ENCODE assay signal across 15 mouse cellular contexts in the genomic region with DNA sequence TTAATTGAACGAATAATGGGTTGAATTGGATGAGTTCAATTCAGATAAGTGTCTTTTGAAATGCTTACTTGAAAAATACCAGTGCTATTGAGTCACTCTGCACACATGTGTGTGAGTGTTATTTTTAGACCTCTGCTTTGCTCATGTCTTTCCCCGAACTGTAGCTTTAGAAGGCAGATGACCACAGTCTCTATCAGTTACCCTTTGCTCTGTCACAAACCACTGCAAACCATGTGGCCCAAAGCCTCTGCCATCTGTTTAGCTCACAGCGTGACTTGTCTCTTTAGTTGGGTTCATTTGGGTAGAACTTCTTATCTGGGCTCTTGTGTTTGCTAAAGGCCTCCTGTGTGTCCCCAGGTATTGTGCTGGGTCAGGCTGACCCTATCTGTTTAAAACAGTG. TPM values are rescaled to one million over a fixed set of nuclear protein-coding genes. Genes with fewer than 3 reads are reported as not detected.
A peak's percentile ranks its signal among the peaks of the same experiment; 100 is the strongest.
DNase-seq lines count a peak whose midpoint lies in the region; ATAC-seq and TF ChIP-seq lines count a peak whose summit lies in the region.
"Had no signal": no experiment of that assay in that cellular context is flagged by ENCODE, and none has a peak within 500 bp of the region (broad histone marks: within the 10 kb centered on the region; RNA-seq: fewer than 3 reads in every experiment).

No protein-coding gene starts in this region.

- dilution Hi-C loops in CH12.LX (cut with MboI; ENCODE audit: extremely low pct_ligation_motif_present, extremely low pct_unique_long_range_greater_than_20kb, low sequenced_read_pairs) = no loop called here

- H3K9ac ChIP-seq in CH12.LX (ENCODE audit: insufficient read depth, low read depth) = peak overlapping the region; percentile 5; the same call in 1 of the 2 replicates
- H3K9ac ChIP-seq in heart, embryonic 13.5 days = no peak overlapping the region
- H3K9ac ChIP-seq in liver, embryonic 16.5 days (ENCODE audit: low read depth, low read length) = no peak overlapping the region
- H3K9ac ChIP-seq: hindbrain, embryonic 15.5 days; kidney, embryonic 15.5 days; limb, embryonic 13.5 days had no signal

- no peak for ATAC-seq in heart, embryonic 13.5 days (ENCODE audit: extremely low read depth, insufficient number of reproducible peaks, low FRiP score, low TSS enrichment)
- peak; percentile 62 for ATAC-seq in liver, embryonic 16.5 days (ENCODE audit: low read depth)

- H3K27me3 ChIP-seq in CH12.LX (replicated peaks) = no peaks in the 10 kb centered on the region
- H3K27me3 ChIP-seq in heart, embryonic 13.5 days (replicated peaks) = no peaks in the 10 kb centered on the region
- no peaks in the 10 kb centered on the region for H3K27me3 ChIP-seq in liver, embryonic 16.5 days (ENCODE audit: control insufficient read depth, insufficient read depth, low read depth, low read length)
- H3K27me3 ChIP-seq: hindbrain, embryonic 15.5 days; kidney, embryonic 15.5 days; limb, embryonic 13.5 days had no signal

- peak; percentile 10 for DNase-seq in adrenal gland, adult 2 months
- no peak for DNase-seq in adrenal gland, postnatal 36 days
- DNase-seq in CH12.LX (ENCODE audit: extremely low read depth) = peak; percentile 58
- DNase-seq in adrenal gland, postnatal 10 days = no peak
- no peak for DNase-seq in thymus, postnatal 4 days
- DNase-seq in kidney, postnatal 25 days = no peak
- DNase-seq: cerebellum, adult 11-12 months had no signal

- no peak for TF ChIP-seq CTCF in CH12.LX (conservative IDR thresholded peaks at IDR 0.05 in 1 of 2, IDR thresholded peaks at IDR 0.05 in 1 of 2; ENCODE audit: low read depth in 2 of 2, low read length in 2 of 2)

- no peak for TF ChIP-seq POLR2A in CH12.LX (IDR thresholded peaks at IDR 0.05; ENCODE audit: low read depth, low read length)

- no peak for TF ChIP-seq RAD21 in CH12.LX (IDR thresholded peaks at IDR 0.05; ENCODE audit: low read depth, low read length)

- H3K36me3 ChIP-seq in CH12.LX (replicated peaks in 1 of 2; ENCODE audit: control insufficient read depth in 1 of 2, insufficient read depth in 1 of 2, low read length in 1 of 2) = peaks cover 11 to 53% of the 10 kb centered on the region in 2 experiments
- H3K36me3 ChIP-seq in heart, embryonic 13.5 days = peaks cover 39% of the 10 kb centered on the region
- peaks cover 7% of the 10 kb centered on the region; the same call in 1 of the 2 replicates for H3K36me3 ChIP-seq in liver, embryonic 16.5 days (ENCODE audit: control insufficient read depth, insufficient read depth)

- no peak overlapping the region for H3K27ac ChIP-seq in CH12.LX (ENCODE audit: insufficient read depth, low read depth)
- H3K27ac ChIP-seq in heart, embryonic 13.5 days (replicated peaks) = peak overlapping the region; percentile 75
- no peak overlapping the region for H3K27ac ChIP-seq in liver, embryonic 16.5 days (ENCODE audit: low read length)
- H3K27ac ChIP-seq: hindbrain, embryonic 15.5 days; kidney, embryonic 15.5 days; limb, embryonic 13.5 days had no signal

- no peaks in the 10 kb centered on the region for H3K9me3 ChIP-seq in CH12.LX (replicated peaks; ENCODE audit: low read length)
- no peaks in the 10 kb centered on the region for H3K9me3 ChIP-seq in heart, embryonic 13.5 days
- H3K9me3 ChIP-seq in liver, embryonic 16.5 days (replicated peaks; ENCODE audit: control insufficient read depth, low read length) = no peaks in the 10 kb centered on the region
- H3K9me3 ChIP-seq: hindbrain, embryonic 15.5 days; kidney, embryonic 15.5 days; limb, embryonic 13.5 days had no signal

- TF ChIP-seq EP300 in CH12.LX (IDR thresholded peaks at IDR 0.05; ENCODE audit: low read length) = no peak

- no peak overlapping the region for H3K4me3 ChIP-seq in CH12.LX (replicated peaks in 1 of 3; ENCODE audit: low read depth in 2 of 3, low read length in 2 of 3, poor library complexity in 1 of 3)
- no peak overlapping the region for H3K4me3 ChIP-seq in heart, embryonic 13.5 days
- H3K4me3 ChIP-seq in liver, embryonic 16.5 days (ENCODE audit: low read depth, low read length) = no peak overlapping the region
- H3K4me3 ChIP-seq: erythroblast, embryonic 14.5 days; hindbrain, embryonic 15.5 days; kidney, embryonic 15.5 days; limb, embryonic 13.5 days had no signal

- WGBS in heart, embryonic 13.5 days = 18% methylated on average over 3 of the region's 3 CpGs
- 43% methylated on average over 3 of the region's 3 CpGs for WGBS in liver, embryonic 16.5 days (ENCODE audit: insufficient replicate concordance)

- no peaks in the 10 kb centered on the region for H3K79me2 ChIP-seq in CH12.LX (replicated peaks; ENCODE audit: control insufficient read depth, extremely low read depth, insufficient read depth, poor library complexity, severe bottlenecking)

- in situ Hi-C loops in CH12.LX (cut with MboI; ENCODE audit: low pct_ligation_motif_present, low pct_unique_long_range_greater_than_20kb, low sequenced_read_pairs) = no loop called here

- H3K4me2 ChIP-seq in CH12.LX (ENCODE audit: insufficient read depth, low read depth, poor library complexity, severe bottlenecking) = no peak overlapping the region
- no peak overlapping the region for H3K4me2 ChIP-seq in heart, embryonic 13.5 days
- no peak overlapping the region for H3K4me2 ChIP-seq in liver, embryonic 16.5 days (ENCODE audit: low read depth, low read length)
- H3K4me2 ChIP-seq: hindbrain, embryonic 15.5 days; kidney, embryonic 15.5 days; limb, embryonic 13.5 days had no signal

- H3K4me1 ChIP-seq in CH12.LX (ENCODE audit: control insufficient read depth in 1 of 2, insufficient read depth in 2 of 2) = peaks cover 14 to 33% of the 10 kb centered on the region in 2 experiments
- H3K4me1 ChIP-seq in heart, embryonic 13.5 days = peaks cover 32% of the 10 kb centered on the region
- H3K4me1 ChIP-seq in liver, embryonic 16.5 days (ENCODE audit: control insufficient read depth, low read depth, low read length) = peaks cover 8% of the 10 kb centered on the region; the same call in 1 of the 2 replicates
- H3K4me1 ChIP-seq: hindbrain, embryonic 15.5 days; kidney, embryonic 15.5 days; limb, embryonic 13.5 days had no signal

TF ChIP-seq in CH12.LX, 34 proteins besides CTCF, POLR2A, EP300 and RAD21:
- TF ChIP-seq TCF12 (IDR thresholded peaks at IDR 0.05; ENCODE audit: low read depth, low read length) (peak; percentile 44; the same call in 1 of the 2 replicates), MEF2A (IDR thresholded peaks at IDR 0.05; ENCODE audit: borderline replicate concordance, low read depth, low read length) (peak; percentile 94), NRF1 (IDR thresholded peaks at IDR 0.05; ENCODE audit: low read depth, low read length) (no peak), IRF4 (IDR thresholded peaks at IDR 0.05; ENCODE audit: low read depth, low read length) (peak; percentile 14; the same call in 1 of the 2 replicates), TBP (conservative IDR thresholded peaks at IDR 0.05; ENCODE audit: low read depth, low read length) (no peak; the same call in 1 of the 2 replicates), MXI1 (IDR thresholded peaks at IDR 0.05; ENCODE audit: low read depth, low read length) (peak; percentile 78; the same call in 1 of the 2 replicates), SIN3A (IDR thresholded peaks at IDR 0.05; ENCODE audit: low read length) (peak; percentile 25; the same call in 1 of the 2 replicates), PAX5 (IDR thresholded peaks at IDR 0.05; ENCODE audit: low read length) (no peak), MYC (IDR thresholded peaks at IDR 0.05; ENCODE audit: low read depth, low read length) (peak; percentile 86), MAX (IDR thresholded peaks at IDR 0.05; ENCODE audit: low read length) (peak; percentile 82), BHLHE40 (IDR thresholded peaks at IDR 0.05; ENCODE audit: low read depth, low read length) (peak; percentile 58), ETS1 (conservative IDR thresholded peaks at IDR 0.05; ENCODE audit: low read depth, low read length) (peak; percentile 66)

RNA-seq across cellular contexts. Expression of a gene that starts 35.9 kb away (rescaled TPM):
- total RNA-seq in adrenal gland, adult 2 months (2021) = 10 to 100 TPM; 52.9 to 58.3 TPM
- 54.8 and 62.0 TPM in 2 replicates for polyA plus RNA-seq in adrenal gland, adult 2 months (2012; rRNA removed)
- total RNA-seq in adrenal gland, postnatal 36 days (2021) = 10 to 100 TPM; 57.7 to 73.3 TPM
- 5.8 and 6.7 TPM in 2 replicates for total RNA-seq in CH12.LX (2012; rRNA removed)
- total RNA-seq in CH12.LX (2014; rRNA removed) = 6.3 and 7.4 TPM in 2 replicates
- 43.7 and 56.1 TPM in 2 replicates for polyA plus RNA-seq in CH12.LX (2012; ENCODE audit: insufficient read length, low read depth)
- polyA plus RNA-seq in heart, embryonic 13.5 days (2015; fragmentation: Nextera tagmentation; extraction: Ambion mirVana) = 16.3 and 17.5 TPM in 2 replicates
- polyA plus RNA-seq in liver, embryonic 16.5 days (2015; fragmentation: Nextera tagmentation; extraction: Ambion mirVana) = 8.8 and 10.1 TPM in 2 replicates
- total RNA-seq in adrenal gland, postnatal 10 days (2021) = 10 to 100 TPM; 33.6 to 40.6 TPM

RNA-seq across cellular contexts. Expression of a gene that starts 36.0 kb away (rescaled TPM):
- 10 to 100 TPM; 24.0 to 28.3 TPM for total RNA-seq in adrenal gland, adult 2 months (2021)
- polyA plus RNA-seq in adrenal gland, adult 2 months (2012; rRNA removed) = 15.9 and 16.5 TPM in 2 replicates
- 10 to 100 TPM; 24.9 to 29.4 TPM for total RNA-seq in adrenal gland, postnatal 36 days (2021)
- total RNA-seq in CH12.LX (2012; rRNA removed) = 26.4 and 27.6 TPM in 2 replicates
- total RNA-seq in CH12.LX (2014; rRNA removed) = 34.8 and 38.0 TPM in 2 replicates
- polyA plus RNA-seq in CH12.LX (2012; ENCODE audit: insufficient read length, low read depth) = 26.4 and 28.6 TPM in 2 replicates
- polyA plus RNA-seq in heart, embryonic 13.5 days (2015; fragmentation: Nextera tagmentation; extraction: Ambion mirVana) = 36.7 and 37.3 TPM in 2 replicates
- 18.4 and 19.8 TPM in 2 replicates for polyA plus RNA-seq in liver, embryonic 16.5 days (2015; fragmentation: Nextera tagmentation; extraction: Ambion mirVana)
- 10 to 100 TPM; 26.6 to 30.2 TPM for total RNA-seq in adrenal gland, postnatal 10 days (2021)

RNA-seq across cellular contexts. Expression of a gene that starts 56.5 kb away (rescaled TPM):
- not detected for total RNA-seq in adrenal gland, adult 2 months (2021)
- polyA plus RNA-seq in adrenal gland, adult 2 months (2012; rRNA removed) = not detected in 2 replicates
- not detected for total RNA-seq in adrenal gland, postnatal 36 days (2021)
- not detected in 2 replicates for total RNA-seq in CH12.LX (2012; rRNA removed)
- not detected in 2 replicates for total RNA-seq in CH12.LX (2014; rRNA removed)
- polyA plus RNA-seq in CH12.LX (2012; ENCODE audit: insufficient read length, low read depth) = not detected in 2 replicates
- polyA plus RNA-seq in heart, embryonic 13.5 days (2015; fragmentation: Nextera tagmentation; extraction: Ambion mirVana) = 1.9 and 3.4 TPM in 2 replicates
- polyA plus RNA-seq in liver, embryonic 16.5 days (2015; fragmentation: Nextera tagmentation; extraction: Ambion mirVana) = 86.1 and 125 TPM in 2 replicates
- 1 to 10 TPM; 3.9 to 9.3 TPM for total RNA-seq in adrenal gland, postnatal 10 days (2021)
- total RNA-seq: adrenal gland, adult 18-20 months; layer of hippocampus, postnatal 14 days had no signal
- polyA plus RNA-seq: erythroblast, embryonic 14.5 days; hindbrain, embryonic 15.5 days; limb, embryonic 13.5 days had no signal

Comparison
In these comparisons a context has a peak if more than half of its experiments do, and no peak if none do; other contexts are left out.
1. DNase-seq: peak in adrenal gland, adult 2 months (single experiment) and CH12.LX (single experiment); none in adrenal gland, postnatal 36 days (0 of 2), adrenal gland, postnatal 10 days (single experiment), thymus, postnatal 4 days (single experiment) and kidney, postnatal 25 days (0 of 2).
2. RNA of a gene that starts 56.5 kb away (total RNA-seq): 3.9 to 9.3 TPM in adrenal gland, postnatal 10 days; not detected in adrenal gland, adult 2 months, not detected in CH12.LX and not detected in adrenal gland, postnatal 36 days; every median in the first group is over 4 times any median in the second.
3. RNA of a gene that starts 35.9 kb away (total RNA-seq): 57.7 to 73.3 TPM in adrenal gland, postnatal 36 days, 52.9 to 58.3 TPM in adrenal gland, adult 2 months and 33.6 to 40.6 TPM in adrenal gland, postnatal 10 days; 5.8 to 7.4 TPM in CH12.LX; every median in the first group is over 4 times any median in the second.